Mouse (Mus musculus) liver, adult 2 months (tissue): ENCODE data around the gene Casq2. TPM values are rescaled to one million over a fixed set of nuclear protein-coding genes. Genes with fewer than 3 reads are reported as not detected.
A peak's percentile ranks its signal among the peaks of the same experiment; 100 is the strongest.

Experiments used
- DNase-seq: peaks from one replicate; pipeline ENCODE4 v3.0.0-alpha.2; 2011; ENCODE audit warnings: low read depth, low spot score; ENCODE audit errors: extremely low read depth
- H3K27ac ChIP-seq: fragments of 200-500 bp; replicated peaks from 2 replicates; pipeline ENCODE4 v1.5.1; 2012; ENCODE audit warnings: low read depth, mild to moderate bottlenecking, control low read depth, inconsistent platforms, low read length; ENCODE audit not compliant: insufficient read depth
- H3K27me3 ChIP-seq: fragments of 200-500 bp; 2 replicates; pipeline ENCODE4 v1.6.1; 2012; ENCODE audit warnings: mild to moderate bottlenecking, moderate library complexity, low read length, inconsistent platforms; ENCODE audit not compliant: control insufficient read depth, insufficient read depth
- H3K36me3 ChIP-seq: fragments of 200-500 bp; 2 replicates; pipeline ENCODE4 v1.6.1; 2012; ENCODE audit warnings: low read length, inconsistent platforms; ENCODE audit not compliant: control insufficient read depth, insufficient read depth
- H3K4me1 ChIP-seq: fragments of 200-500 bp; 2 replicates; pipeline ENCODE4 v1.6.1; 2011; ENCODE audit warnings: low read length; ENCODE audit not compliant: control insufficient read depth, insufficient read depth
- H3K4me3 ChIP-seq: fragments of 200-500 bp; 2 replicates; pipeline ENCODE4 v1.5.1; 2011; ENCODE audit warnings: low read depth, mild to moderate bottlenecking, control low read depth, low read length, moderate library complexity; ENCODE audit not compliant: insufficient read depth
- H3K79me2 ChIP-seq: fragments of 200-500 bp; 2 replicates; pipeline ENCODE4 v1.6.1; 2012; ENCODE audit warnings: inconsistent platforms, mild to moderate bottlenecking, low read length, moderate library complexity; ENCODE audit not compliant: control insufficient read depth, insufficient read depth
- H3K9ac ChIP-seq: fragments of 200-500 bp; 2 replicates; pipeline ENCODE4 v1.6.1; 2012; ENCODE audit warnings: low read depth, mild to moderate bottlenecking, control low read depth, inconsistent platforms, low read length
- CTCF ChIP-seq: fragments of 200-500 bp; IDR thresholded peaks from 2 replicates; pipeline ENCODE4 v1.5.1; 2011; ENCODE audit warnings: low read depth, low read length, control low read depth
- POLR2A ChIP-seq: fragments of 200-500 bp; IDR thresholded peaks from 2 replicates; pipeline ENCODE4 v1.6.1; 2011; ENCODE audit warnings: low read length, control low read depth; ENCODE audit not compliant: insufficient read depth; ENCODE audit errors: extremely low read depth
- WGBS: fragments of 180-500 bp; shearing (Covaris S2); methylation state at CpG from one replicate; pipeline ENCODE4 v1.1.7; 2018; 5-methylcytosine and 5-hydroxymethylcytosine counted together
- polyA plus RNA-seq: library from polyadenylated mRNA; depleted of rRNA; stranded (reverse); fragments of >200 nt; gene quantifications from 2 replicates; pipeline ENCODE4 v1.2.3, GENCODE M21; 2012
- total RNA-seq: library from RNA; depleted of rRNA; stranded (reverse); fragments of >200 nt; gene quantifications from 2 replicates; pipeline ENCODE4 v1.2.3, GENCODE M21; 2014

Casq2 gene
- total and polyA plus RNA-seq, 2 experiments = 0.65 TPM; not detected in 1

DNA sequence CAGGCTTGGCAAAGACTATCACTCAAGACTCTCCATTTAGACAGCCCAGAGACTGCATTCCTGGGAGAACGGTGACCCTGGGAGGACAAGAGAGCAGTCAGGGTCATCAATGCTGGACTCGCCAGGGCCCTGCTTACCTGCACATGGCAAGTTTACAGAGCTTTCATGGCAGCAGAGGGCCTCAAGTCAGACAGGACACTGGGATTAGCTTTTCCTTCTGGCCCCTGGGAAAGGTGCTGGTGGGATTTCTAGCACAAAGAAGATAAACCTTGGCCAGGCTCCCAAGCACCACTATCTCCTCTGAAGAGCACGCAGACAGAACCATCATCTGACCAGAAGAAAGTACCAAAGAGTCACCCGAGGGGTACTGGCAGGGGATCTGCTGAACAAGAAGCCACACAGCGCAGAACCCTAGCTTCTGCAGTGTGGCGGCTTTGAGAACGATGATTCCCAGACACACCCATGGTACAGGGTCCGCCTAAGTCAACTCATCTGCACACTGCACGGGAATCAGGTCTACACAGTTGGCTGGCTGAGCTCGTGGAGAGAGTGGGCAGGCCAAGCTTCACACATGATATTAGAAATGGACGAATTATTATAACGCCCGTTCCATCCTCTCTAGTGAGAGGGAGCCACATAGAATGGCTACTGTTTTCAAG lies 1.3 kb upstream of the Casq2 start:
- no peak overlapping the region for H3K4me3 ChIP-seq
- no peaks in the 10 kb centered on the region for H3K27me3 ChIP-seq
- TF ChIP-seq POLR2A (no peak), CTCF (no peak)
- H3K4me1 ChIP-seq = 0 out of 2 replicates have a peak, but pooled peaks cover 3% of the 10 kb centered on the region
- H3K9ac ChIP-seq = no peak overlapping the region
- no peak for DNase-seq
- WGBS = 69% methylated on average over 13 of the region's 13 CpGs
- H3K79me2 ChIP-seq = no peaks in the 10 kb centered on the region
- no peaks in the 10 kb centered on the region for H3K36me3 ChIP-seq
- H3K27ac ChIP-seq = no peak overlapping the region

DNA sequence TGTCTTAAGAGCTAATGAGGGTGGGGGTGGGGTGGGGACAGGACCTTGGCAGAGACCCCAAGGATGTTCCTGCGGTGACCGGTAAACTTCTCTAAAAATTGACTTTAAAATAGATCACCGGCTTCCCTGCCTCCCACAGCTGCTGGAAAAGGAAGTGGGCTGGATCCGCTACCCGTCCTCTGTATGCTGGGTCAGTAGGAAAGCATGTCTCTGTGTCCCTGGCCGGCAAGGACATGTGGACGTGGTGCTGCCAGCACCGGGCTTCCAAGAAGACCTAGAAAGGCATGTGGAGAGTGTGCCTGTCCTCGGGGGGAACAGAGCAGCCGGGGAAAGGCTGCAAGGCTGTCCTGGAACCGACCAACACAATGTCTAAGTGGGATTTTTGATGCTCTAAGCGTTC lies 496 bp upstream of the Casq2 start:
- no peak overlapping the region for H3K4me3 ChIP-seq
- no peak overlapping the region for H3K27ac ChIP-seq
- H3K79me2 ChIP-seq = no peaks in the 10 kb centered on the region
- no peak for TF ChIP-seq POLR2A
- TF ChIP-seq CTCF = no peak
- H3K27me3 ChIP-seq = no peaks in the 10 kb centered on the region
- no peak overlapping the region for H3K9ac ChIP-seq
- H3K36me3 ChIP-seq = no peaks in the 10 kb centered on the region
- 42% methylated on average over 12 of the region's 12 CpGs for WGBS
- DNase-seq = no peak
- 0 out of 2 replicates have a peak, but pooled peaks cover 3% of the 10 kb centered on the region for H3K4me1 ChIP-seq

DNA sequence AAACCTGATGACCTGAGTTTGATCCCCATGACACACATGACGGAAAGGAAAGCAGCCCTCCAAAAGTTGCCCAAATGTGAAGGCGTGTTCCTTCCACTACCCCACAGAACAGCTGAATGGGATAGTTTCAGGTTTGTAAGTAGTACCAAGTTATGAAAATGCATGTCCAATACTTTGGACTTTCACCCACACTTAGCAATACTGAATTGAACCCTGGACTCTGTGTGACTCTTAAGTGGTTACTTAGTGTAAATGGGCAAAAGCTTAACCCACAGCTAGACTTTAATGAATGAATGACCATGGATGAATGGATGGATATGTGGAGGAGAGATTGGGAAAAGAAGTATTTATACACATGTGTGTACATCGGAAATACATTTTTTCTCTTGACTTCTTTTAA lies 8.6 kb downstream of the Casq2 start:
- peak; percentile 3 for DNase-seq
- H3K4me3 ChIP-seq = no peak overlapping the region
- H3K9ac ChIP-seq = no peak overlapping the region
- H3K79me2 ChIP-seq = no peaks in the 10 kb centered on the region
- WGBS = 98% methylated on average over 3 of the region's 3 CpGs
- no peak overlapping the region for H3K27ac ChIP-seq
- TF ChIP-seq POLR2A = no peak
- TF ChIP-seq CTCF = no peak
- no peaks in the 10 kb centered on the region for H3K4me1 ChIP-seq
- H3K27me3 ChIP-seq = no peaks in the 10 kb centered on the region
- no peaks in the 10 kb centered on the region for H3K36me3 ChIP-seq

DNA sequence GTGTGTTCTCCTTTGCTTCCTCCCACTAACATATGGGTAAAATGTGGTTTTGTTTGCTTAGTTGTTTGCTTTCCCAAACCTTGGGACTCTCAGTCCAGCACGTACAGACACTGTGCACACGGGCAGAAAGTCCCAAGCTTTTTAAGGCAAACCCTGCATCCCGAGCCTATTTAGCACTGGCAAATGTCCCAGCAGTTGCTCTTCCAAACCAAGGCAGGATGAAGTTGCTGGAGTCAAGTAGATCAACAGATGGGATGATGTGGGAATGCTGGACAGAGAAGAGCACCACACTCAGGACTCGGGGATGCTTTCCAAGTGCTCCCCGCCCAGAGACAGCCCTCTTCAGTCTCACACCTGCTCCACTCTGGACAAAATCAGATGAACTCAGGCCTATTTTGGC lies 9.2 kb downstream of the Casq2 start:
- H3K9ac ChIP-seq = no peak overlapping the region
- no peak overlapping the region for H3K4me3 ChIP-seq
- no peaks in the 10 kb centered on the region for H3K36me3 ChIP-seq
- H3K27me3 ChIP-seq = no peaks in the 10 kb centered on the region
- DNase-seq = no peak
- no peak overlapping the region for H3K27ac ChIP-seq
- 49% methylated on average over 5 of the region's 5 CpGs for WGBS
- H3K79me2 ChIP-seq = no peaks in the 10 kb centered on the region
- no peak for TF ChIP-seq CTCF
- TF ChIP-seq POLR2A = no peak
- no peaks in the 10 kb centered on the region for H3K4me1 ChIP-seq

DNA sequence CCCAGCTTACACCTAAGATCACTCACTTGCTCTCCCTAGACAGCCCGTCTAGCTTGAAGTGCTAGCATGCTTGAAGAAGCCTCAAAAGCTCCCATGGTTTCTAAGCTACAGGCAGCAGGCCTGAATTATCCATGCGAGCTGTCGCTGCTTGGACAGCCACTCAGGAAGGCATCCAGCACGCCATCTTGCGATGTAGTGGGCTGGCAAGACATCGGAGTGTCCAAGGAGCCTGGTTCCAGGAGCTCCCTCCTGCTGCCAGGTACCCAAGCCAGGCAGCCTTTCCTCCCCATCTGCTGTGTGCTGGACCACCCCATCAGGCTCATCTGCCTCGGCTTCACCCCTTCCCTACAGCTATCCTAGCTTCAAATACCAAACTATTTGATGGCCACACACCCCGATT lies 10.2 kb downstream of the Casq2 start:
- Histone ChIP-seq H3K9ac (no peak overlapping the region), H3K4me1 (no peaks in the 10 kb centered on the region), H3K36me3 (no peaks in the 10 kb centered on the region), H3K27ac (no peak overlapping the region), H3K79me2 (no peaks in the 10 kb centered on the region), H3K27me3 (no peaks in the 10 kb centered on the region), H3K4me3 (no peak overlapping the region)
- WGBS = 92% methylated on average over 8 of the region's 8 CpGs
- no peak for DNase-seq
- TF ChIP-seq POLR2A = no peak
- no peak for TF ChIP-seq CTCF

DNA sequence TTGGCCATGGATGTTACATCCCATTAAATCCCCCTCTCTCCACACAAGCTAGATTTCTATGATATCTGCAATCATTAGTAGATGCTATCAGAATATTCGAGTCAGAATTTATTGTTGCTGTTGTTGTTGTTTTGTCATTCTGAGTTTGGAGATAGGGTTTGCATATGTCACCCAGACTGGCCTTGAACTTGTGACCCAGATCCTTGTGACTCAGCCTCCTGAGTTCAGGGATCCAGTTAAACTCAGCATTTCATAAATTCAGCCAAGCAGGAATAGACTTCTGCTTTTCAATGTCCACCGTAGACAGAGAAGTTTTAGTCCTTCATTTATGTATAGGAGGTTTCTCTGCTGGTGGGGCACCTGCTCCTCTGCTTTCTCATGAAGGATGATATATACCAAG lies 10.8 kb downstream of the Casq2 start:
- Histone ChIP-seq H3K27me3 (no peaks in the 10 kb centered on the region), H3K79me2 (no peaks in the 10 kb centered on the region), H3K4me1 (no peaks in the 10 kb centered on the region), H3K27ac (no peak overlapping the region), H3K4me3 (no peak overlapping the region), H3K36me3 (no peaks in the 10 kb centered on the region), H3K9ac (no peak overlapping the region)
- no peak for DNase-seq
- 80% methylated on average over 2 of the region's 2 CpGs for WGBS
- TF ChIP-seq POLR2A (no peak), CTCF (no peak)
